Mouse (Mus musculus) limb, embryonic 14.5 days (tissue): ENCODE data around the gene Acsl1. TPM values are rescaled to one million over a fixed set of nuclear protein-coding genes. Genes with fewer than 3 reads are reported as not detected.

Source experiments
- ATAC-seq: fragments of 200-750 bp; cut with Nextera tagmentation; 2 replicates; pipeline ENCODE4 v1.8.0; 2017; ENCODE audit warnings: low read depth, moderate number of reproducible peaks, moderate TSS enrichment; ENCODE audit not compliant: low FRiP score
- DNase-seq: peaks from one replicate; pipeline ENCODE4 v3.0.0-alpha.2; 2015; ENCODE audit warnings: low spot score
- H3K27ac ChIP-seq: fragments of 300-500 bp; sonication (generic); replicated peaks from 2 replicates; pipeline ENCODE4 v1.5.1; 2014; ENCODE audit warnings: low read depth, mild to moderate bottlenecking, low read length, moderate library complexity, mixed read lengths
- H3K27me3 ChIP-seq: fragments of 300-500 bp; sonication (generic); 2 replicates; pipeline ENCODE4 v1.6.1; 2014; ENCODE audit warnings: low read length, mixed read lengths; ENCODE audit not compliant: control insufficient read depth, insufficient read depth
- H3K36me3 ChIP-seq: fragments of 300-500 bp; sonication (generic); 2 replicates; pipeline ENCODE4 v1.6.1; 2014; ENCODE audit warnings: mild to moderate bottlenecking, low read length, moderate library complexity, mixed read lengths; ENCODE audit not compliant: control insufficient read depth, insufficient read depth
- H3K4me1 ChIP-seq: fragments of 300-500 bp; sonication (generic); 2 replicates; pipeline ENCODE4 v1.6.1; 2014; ENCODE audit warnings: antibody characterized with exemption, low read length, mixed read lengths; ENCODE audit not compliant: control insufficient read depth, insufficient read depth
- H3K4me2 ChIP-seq: fragments of 300-500 bp; sonication (generic); replicated peaks from 2 replicates; pipeline ENCODE4 v1.6.1; 2014; ENCODE audit warnings: low read depth, mild to moderate bottlenecking, low read length, moderate library complexity; ENCODE audit not compliant: severe bottlenecking
- H3K4me3 ChIP-seq: fragments of 300-500 bp; sonication (generic); replicated peaks from 2 replicates; pipeline ENCODE4 v1.5.1; 2014; ENCODE audit warnings: low read length
- H3K9ac ChIP-seq: fragments of 300-500 bp; sonication (generic); 2 replicates; pipeline ENCODE4 v1.6.1; 2014; ENCODE audit warnings: mild to moderate bottlenecking, low read depth, low read length, moderate library complexity; ENCODE audit not compliant: severe bottlenecking
- H3K9me3 ChIP-seq: fragments of 300-500 bp; sonication (generic); 2 replicates; pipeline ENCODE4 v1.6.1; 2016; ENCODE audit warnings: low read length; ENCODE audit not compliant: control insufficient read depth
- POLR2A ChIP-seq: fragments of 200-500 bp; IDR thresholded peaks from 2 replicates; pipeline ENCODE4 v1.8.0; 2012; ENCODE audit warnings: inconsistent platforms, mild to moderate bottlenecking, moderate library complexity, borderline replicate concordance; ENCODE audit not compliant: insufficient read depth, insufficient read length; ENCODE audit errors: extremely low read depth
- WGBS: fragments of 180-500 bp; shearing (Covaris S2); extraction: QIAGEN DNeasy Blood & Tissue Kit; methylation state at CpG from one replicate; pipeline ENCODE4 v1.1.7; 2014; 5-methylcytosine and 5-hydroxymethylcytosine counted together
- polyA plus RNA-seq, 2 experiments: library from polyadenylated mRNA; depleted of rRNA in 1 of 2; stranded (reverse) in 1 of 2; unstranded in 1 of 2; fragments of >200 nt; fragmentation: Nextera tagmentation in 1 of 2; extraction: Ambion mirVana in 1 of 2; gene quantifications; 2 replicates each; pipeline versions ENCODE4 v1.2.1 to v1.2.3; 2012 to 2014

The Acsl1 gene
- polyA plus RNA-seq, 2 experiments, result 20.7 to 33.9 TPM

DNA sequence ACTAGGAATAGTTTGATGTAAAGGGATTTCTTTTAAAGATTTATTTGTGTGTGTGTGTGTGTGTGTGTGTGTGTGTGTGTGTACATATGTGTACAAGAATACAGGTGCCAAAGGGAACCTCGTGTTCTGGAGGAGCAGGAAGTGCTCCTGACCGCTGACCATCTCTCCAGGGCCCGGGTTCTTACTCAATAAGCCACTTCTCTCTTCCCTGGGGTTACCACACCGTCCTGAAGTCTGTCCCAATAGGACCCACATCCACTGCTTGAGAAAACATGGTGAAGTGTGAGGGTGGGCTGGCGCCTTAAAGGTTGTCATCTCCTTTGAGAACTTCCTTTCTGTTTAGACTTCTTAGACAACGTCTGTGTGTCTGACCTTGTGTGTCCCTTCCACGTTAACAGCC is 63.1 kb downstream of the Acsl1 start:
- no peak overlapping the region for H3K4me3 ChIP-seq
- H3K9me3 ChIP-seq, result no peaks in the 10 kb centered on the region
- DNase-seq (no peak), ATAC-seq (no peak)
- H3K4me2 ChIP-seq, result no peak overlapping the region
- no peak overlapping the region for H3K9ac ChIP-seq
- H3K4me1 ChIP-seq, result peaks cover 2% of the 10 kb centered on the region; the same call in 1 of the 2 replicates
- no peak for TF ChIP-seq POLR2A
- no peaks in the 10 kb centered on the region for H3K27me3 ChIP-seq
- WGBS, result 95% methylated on average over 7 of the region's 7 CpGs
- no peak overlapping the region for H3K27ac ChIP-seq
- H3K36me3 ChIP-seq, result peaks cover 8% of the 10 kb centered on the region

GRCm38 (mm10) chr8:46539701-46540100 is 68.9 kb downstream of the Acsl1 start:
- H3K27ac ChIP-seq, result peak overlapping the region; percentile 38; the same call in 1 of the 2 replicates
- no peak for TF ChIP-seq POLR2A

DNA sequence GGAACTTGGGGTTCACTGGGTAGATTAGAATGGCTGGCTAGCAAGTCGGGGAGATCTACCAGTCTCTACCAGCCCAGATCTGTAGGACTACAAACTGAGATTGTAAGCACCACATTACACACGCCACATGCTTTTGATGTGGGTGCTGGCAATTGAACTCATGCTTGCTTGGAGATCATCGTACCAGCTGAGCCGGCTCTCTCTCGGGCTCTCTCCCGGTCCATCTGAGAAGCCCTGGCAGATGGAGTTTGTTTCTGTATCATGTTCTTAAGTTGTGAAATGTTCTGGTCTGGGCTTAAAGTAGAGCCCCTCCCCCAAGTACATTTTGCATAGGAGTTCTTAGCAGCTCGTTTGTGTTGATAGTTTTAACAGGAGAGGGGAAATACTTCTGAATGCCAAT is 72.4 kb downstream of the Acsl1 start:
- WGBS, result 64% methylated on average over 7 of the region's 7 CpGs
- DNase-seq (no peak), ATAC-seq (no peak)
- no peaks in the 10 kb centered on the region for H3K9me3 ChIP-seq
- H3K4me2 ChIP-seq, result no peak overlapping the region
- H3K4me3 ChIP-seq, result no peak overlapping the region
- H3K4me1 ChIP-seq, result peaks cover 13% of the 10 kb centered on the region
- no peaks in the 10 kb centered on the region for H3K36me3 ChIP-seq
- H3K27me3 ChIP-seq, result no peaks in the 10 kb centered on the region
- TF ChIP-seq POLR2A, result no peak
- no peak overlapping the region for H3K9ac ChIP-seq
- H3K27ac ChIP-seq, result no peak overlapping the region

More at GRCm38 (mm10) chr8:46539701-46540100, 68.9 kb downstream of the Acsl1 start:
- Histone ChIP-seq H3K4me3 (no peak overlapping the region), H3K9me3 (no peaks in the 10 kb centered on the region), H3K36me3 (no peaks in the 10 kb centered on the region), H3K27me3 (no peaks in the 10 kb centered on the region), H3K9ac (no peak overlapping the region), H3K4me2 (no peak overlapping the region), H3K4me1 (peaks cover 13% of the 10 kb centered on the region)
- DNase-seq, result peak; percentile 57
- WGBS, result 34% methylated on average over 5 of the region's 5 CpGs
- peak; percentile 68 for ATAC-seq

DNA sequence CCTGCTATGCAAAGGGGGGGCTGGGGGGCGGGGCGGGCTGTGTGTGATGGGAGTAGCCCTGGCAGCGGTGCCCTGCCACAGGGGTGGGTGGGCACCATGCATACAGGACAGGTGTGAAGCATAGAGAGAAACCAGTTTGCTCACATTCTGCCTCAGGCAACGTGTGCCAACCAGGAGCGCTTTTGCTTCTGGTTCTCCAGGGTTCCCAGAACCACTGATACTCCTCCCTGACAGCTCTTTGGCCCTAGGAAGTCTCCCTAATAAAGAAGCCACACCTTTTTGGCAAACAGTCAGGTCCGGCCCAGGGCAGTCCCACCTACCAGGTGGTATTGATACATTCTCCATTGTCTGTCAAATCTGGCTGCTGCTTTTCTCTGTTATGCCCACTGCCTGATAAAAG is 72.8 kb downstream of the Acsl1 start:
- Histone ChIP-seq H3K27ac (no peak overlapping the region), H3K36me3 (no peaks in the 10 kb centered on the region), H3K4me2 (no peak overlapping the region), H3K27me3 (no peaks in the 10 kb centered on the region), H3K4me1 (peaks cover 13% of the 10 kb centered on the region), H3K4me3 (no peak overlapping the region), H3K9ac (no peak overlapping the region), H3K9me3 (no peaks in the 10 kb centered on the region)
- TF ChIP-seq POLR2A, result no peak
- ATAC-seq, result no peak
- 66% methylated on average over 5 of the region's 6 CpGs for WGBS
- no peak for DNase-seq

DNA sequence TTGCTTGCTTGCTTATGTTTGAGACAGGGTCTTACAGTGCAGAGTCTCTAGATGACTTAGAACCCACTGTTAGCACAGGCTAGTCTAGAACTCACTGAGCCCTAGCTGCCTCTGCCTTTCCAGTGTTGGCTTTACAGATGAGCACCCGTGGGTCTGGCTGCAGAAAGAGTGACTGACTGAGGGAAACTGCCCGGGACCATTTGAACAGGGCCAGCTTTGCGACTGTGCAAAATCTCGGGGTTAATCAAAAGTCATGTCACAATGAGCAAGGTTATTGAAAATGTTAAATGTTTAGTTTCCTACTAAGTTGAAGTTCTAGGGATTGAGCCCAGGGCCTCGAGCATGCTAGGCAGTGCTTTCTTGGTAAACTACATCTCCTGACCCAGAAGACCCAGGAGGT is 75.0 kb downstream of the Acsl1 start:
- Histone ChIP-seq H3K9me3 (no peaks in the 10 kb centered on the region), H3K4me2 (no peak overlapping the region), H3K27me3 (no peaks in the 10 kb centered on the region), H3K36me3 (no peaks in the 10 kb centered on the region), H3K4me1 (no peaks in the 10 kb centered on the region), H3K9ac (no peak overlapping the region), H3K4me3 (no peak overlapping the region), H3K27ac (no peak overlapping the region)
- no peak for ATAC-seq
- no peak for DNase-seq
- 83% methylated on average over 5 of the region's 5 CpGs for WGBS
- no peak for TF ChIP-seq POLR2A
